Mouse (Mus musculus): ENCODE results near the gene Cldn20. TPM values are rescaled to one million over a fixed set of nuclear protein-coding genes. Genes with fewer than 3 reads are reported as not detected.

Cldn20 gene
- 0.32 TPM in 1 of 2 replicates, not detected in the other for polyA plus RNA-seq (2015; fragmentation: Nextera tagmentation; extraction: Ambion mirVana)

GRCm38 (mm10) chr17:3532254-3532653, at the start of gene Cldn20:
Cldn20 (plus strand) TSS chr17:3532554.
- no peak within 1 kb of the TSS for H3K4me3 ChIP-seq
- WGBS, result 87% methylated on average over 4 of the region's 4 CpGs

GRCm38 (mm10) chr17:3483091-3483490, 49.3 kb upstream of the Cldn20 start:
- no peak overlapping the region for H3K4me3 ChIP-seq
- H3K36me3 ChIP-seq, result no peaks in the 10 kb centered on the region
- WGBS, result 78% methylated on average over 8 of the region's 8 CpGs
- no peaks in the 10 kb centered on the region for H3K9me3 ChIP-seq
- no peak overlapping the region for H3K27ac ChIP-seq
- H3K27me3 ChIP-seq, result no peaks in the 10 kb centered on the region
- no peak overlapping the region for H3K4me2 ChIP-seq
- no peak overlapping the region for H3K9ac ChIP-seq
- ATAC-seq (ENCODE audit: borderline replicate concordance, extremely low read depth, low FRiP score, low TSS enrichment), result no peak
- H3K4me1 ChIP-seq, result no peaks in the 10 kb centered on the region

More at GRCm38 (mm10) chr17:3532254-3532653, at the start of gene Cldn20:
- Histone ChIP-seq H3K27ac (no peak within 1 kb of the TSS), H3K4me2 (no peak within 1 kb of the TSS), H3K4me1 (no peaks in the 10 kb centered on the region), H3K9ac (no peak within 1 kb of the TSS), H3K27me3 (no peaks in the 10 kb centered on the region), H3K36me3 (no peaks in the 10 kb centered on the region), H3K9me3 (no peaks in the 10 kb centered on the region)
- no peak for ATAC-seq (ENCODE audit: borderline replicate concordance, extremely low read depth, low FRiP score, low TSS enrichment)

- Histone ChIP-seq H3K36me3 (no peaks in the 10 kb centered on the region), H3K27ac (no peak overlapping the region), H3K27me3 (no peaks in the 10 kb centered on the region), H3K4me2 (no peak overlapping the region), H3K4me3 (no peak overlapping the region), H3K9me3 (no peaks in the 10 kb centered on the region), H3K9ac (no peak overlapping the region), H3K4me1 (no peaks in the 10 kb centered on the region)
- no peak for ATAC-seq (ENCODE audit: borderline replicate concordance, extremely low read depth, low FRiP score, low TSS enrichment)
- WGBS, result 72% methylated on average over 7 of the region's 7 CpGs
These were observed 46.5 kb upstream of the Cldn20 start for GRCm38 (mm10) chr17:3485851-3486250.

- no peaks in the 10 kb centered on the region for H3K4me1 ChIP-seq
- H3K9me3 ChIP-seq, result no peaks in the 10 kb centered on the region
- H3K4me3 ChIP-seq, result no peak overlapping the region
- no peaks in the 10 kb centered on the region for H3K27me3 ChIP-seq
- no peak overlapping the region for H3K4me2 ChIP-seq
- H3K9ac ChIP-seq, result no peak overlapping the region
- no peak for ATAC-seq (ENCODE audit: borderline replicate concordance, extremely low read depth, low FRiP score, low TSS enrichment)
- no peak overlapping the region for H3K27ac ChIP-seq
- 78% methylated on average over 4 of the region's 4 CpGs for WGBS
- no peaks in the 10 kb centered on the region for H3K36me3 ChIP-seq
These were observed 45.1 kb upstream of the Cldn20 start for GRCm38 (mm10) chr17:3487211-3487610.

GRCm38 (mm10) chr17:3487721-3488601, 44.4 kb upstream of the Cldn20 start:
- Histone ChIP-seq H3K4me3 (no peak overlapping the region), H3K4me2 (no peak overlapping the region), H3K36me3 (no peaks in the 10 kb centered on the region), H3K27ac (no peak overlapping the region), H3K27me3 (no peaks in the 10 kb centered on the region), H3K9me3 (no peaks in the 10 kb centered on the region), H3K4me1 (no peaks in the 10 kb centered on the region), H3K9ac (no peak overlapping the region)
- 69% methylated on average over 12 of the region's 12 CpGs for WGBS
- ATAC-seq (ENCODE audit: borderline replicate concordance, extremely low read depth, low FRiP score, low TSS enrichment), result no peak

GRCm38 (mm10) chr17:3490216-3490895, 42.0 kb upstream of the Cldn20 start:
- 80% methylated on average over 11 of the region's 11 CpGs for WGBS
- Histone ChIP-seq H3K27ac (no peak overlapping the region), H3K9ac (no peak overlapping the region), H3K36me3 (no peaks in the 10 kb centered on the region), H3K9me3 (no peaks in the 10 kb centered on the region), H3K4me1 (no peaks in the 10 kb centered on the region), H3K4me2 (no peak overlapping the region), H3K27me3 (no peaks in the 10 kb centered on the region), H3K4me3 (no peak overlapping the region)
- ATAC-seq (ENCODE audit: borderline replicate concordance, extremely low read depth, low FRiP score, low TSS enrichment), result no peak

GRCm38 (mm10) chr17:3491065-3491464, 41.3 kb upstream of the Cldn20 start:
- H3K9me3 ChIP-seq, result no peaks in the 10 kb centered on the region

GRCm38 (mm10) chr17:3491667-3492066, 40.7 kb upstream of the Cldn20 start:
- Histone ChIP-seq H3K36me3 (no peaks in the 10 kb centered on the region), H3K4me3 (no peak overlapping the region), H3K9me3 (no peaks in the 10 kb centered on the region), H3K27me3 (no peaks in the 10 kb centered on the region), H3K4me2 (no peak overlapping the region), H3K27ac (no peak overlapping the region), H3K4me1 (no peaks in the 10 kb centered on the region), H3K9ac (no peak overlapping the region)
- WGBS, result 59% methylated on average over 6 of the region's 6 CpGs
- ATAC-seq (ENCODE audit: borderline replicate concordance, extremely low read depth, low FRiP score, low TSS enrichment), result no peak

More at GRCm38 (mm10) chr17:3491065-3491464, 41.3 kb upstream of the Cldn20 start:
- ATAC-seq (ENCODE audit: borderline replicate concordance, extremely low read depth, low FRiP score, low TSS enrichment), result no peak
- Histone ChIP-seq H3K9ac (no peak overlapping the region), H3K4me1 (no peaks in the 10 kb centered on the region), H3K27me3 (no peaks in the 10 kb centered on the region), H3K36me3 (no peaks in the 10 kb centered on the region), H3K27ac (no peak overlapping the region), H3K4me2 (no peak overlapping the region), H3K4me3 (no peak overlapping the region)
- WGBS, result 49% methylated on average over 5 of the region's 5 CpGs

GRCm38 (mm10) chr17:3495576-3495975, 36.8 kb upstream of the Cldn20 start:
- no peak for ATAC-seq (ENCODE audit: borderline replicate concordance, extremely low read depth, low FRiP score, low TSS enrichment)
- Histone ChIP-seq H3K4me1 (no peaks in the 10 kb centered on the region), H3K27me3 (no peaks in the 10 kb centered on the region), H3K9ac (no peak overlapping the region), H3K9me3 (no peaks in the 10 kb centered on the region), H3K36me3 (no peaks in the 10 kb centered on the region), H3K4me2 (no peak overlapping the region), H3K27ac (no peak overlapping the region), H3K4me3 (no peak overlapping the region)
- WGBS, result 56% methylated on average over 2 of the region's 2 CpGs

GRCm38 (mm10) chr17:3496080-3496479, 36.3 kb upstream of the Cldn20 start:
- Histone ChIP-seq H3K9me3 (no peaks in the 10 kb centered on the region), H3K36me3 (no peaks in the 10 kb centered on the region), H3K4me3 (no peak overlapping the region), H3K27me3 (no peaks in the 10 kb centered on the region), H3K27ac (no peak overlapping the region), H3K9ac (no peak overlapping the region), H3K4me1 (no peaks in the 10 kb centered on the region), H3K4me2 (no peak overlapping the region)
- no peak for ATAC-seq (ENCODE audit: borderline replicate concordance, extremely low read depth, low FRiP score, low TSS enrichment)
- WGBS, result 88% methylated on average over 3 of the region's 3 CpGs

- Histone ChIP-seq H3K4me3 (no peak overlapping the region), H3K9me3 (no peaks in the 10 kb centered on the region), H3K27me3 (no peaks in the 10 kb centered on the region), H3K4me2 (no peak overlapping the region), H3K27ac (no peak overlapping the region), H3K36me3 (no peaks in the 10 kb centered on the region), H3K4me1 (no peaks in the 10 kb centered on the region), H3K9ac (no peak overlapping the region)
- ATAC-seq (ENCODE audit: borderline replicate concordance, extremely low read depth, low FRiP score, low TSS enrichment), result no peak
- 23% methylated on average over 3 of the region's 3 CpGs for WGBS
These were observed 34.3 kb upstream of the Cldn20 start for GRCm38 (mm10) chr17:3498086-3498485.

GRCm38 (mm10) chr17:3498580-3498979, 33.8 kb upstream of the Cldn20 start:
- Histone ChIP-seq H3K4me3 (no peak overlapping the region), H3K4me1 (no peaks in the 10 kb centered on the region), H3K27ac (no peak overlapping the region), H3K27me3 (no peaks in the 10 kb centered on the region), H3K4me2 (no peak overlapping the region), H3K9me3 (no peaks in the 10 kb centered on the region), H3K9ac (no peak overlapping the region), H3K36me3 (no peaks in the 10 kb centered on the region)
- ATAC-seq (ENCODE audit: borderline replicate concordance, extremely low read depth, low FRiP score, low TSS enrichment), result no peak
- 91% methylated on average over 3 of the region's 3 CpGs for WGBS
